Mouse (Mus musculus) stomach, postnatal 0 days (tissue): ENCODE measurements around the gene Nfs1. TPM values are rescaled to one million over a fixed set of nuclear protein-coding genes. Genes with fewer than 3 reads are reported as not detected.
A peak's percentile ranks its signal among the peaks of the same experiment; 100 is the strongest.
"Not testable (repeated sequence)": the region's sequence is repeated elsewhere in the genome, so short reads cannot be mapped to it uniquely, and the experiment has no call there.

Experiments used
- ATAC-seq: fragments of 200-750 bp; cut with Nextera tagmentation; 2 replicates; pipeline ENCODE4 v1.8.0; 2017; ENCODE audit not compliant: low FRiP score, low TSS enrichment
- DNase-seq: peaks from one replicate; pipeline ENCODE4 v3.0.0-alpha.2; 2016; ENCODE audit warnings: low spot score
- H3K27ac ChIP-seq: fragments of 300-500 bp; sonication (generic); replicated peaks from 2 replicates; pipeline ENCODE4 v1.5.1; 2014; ENCODE audit warnings: mild to moderate bottlenecking, control low read depth
- H3K27me3 ChIP-seq: fragments of 300-500 bp; sonication (generic); 2 replicates; pipeline ENCODE4 v1.6.1; 2014; ENCODE audit warnings: low read length; ENCODE audit not compliant: control insufficient read depth, insufficient read depth
- H3K36me3 ChIP-seq: fragments of 300-500 bp; sonication (generic); 2 replicates; pipeline ENCODE4 v1.6.1; 2014; ENCODE audit warnings: low read length, mixed read lengths; ENCODE audit not compliant: control insufficient read depth, insufficient read depth
- H3K4me1 ChIP-seq: fragments of 300-500 bp; sonication (generic); replicated peaks from 2 replicates; pipeline ENCODE4 v1.6.1; 2014; ENCODE audit warnings: antibody characterized with exemption; ENCODE audit not compliant: control insufficient read depth, insufficient read depth
- H3K4me2 ChIP-seq: fragments of 300-500 bp; sonication (generic); replicated peaks from 2 replicates; pipeline ENCODE4 v1.6.1; 2014; ENCODE audit warnings: low read depth, mild to moderate bottlenecking, control low read depth, moderate library complexity
- H3K4me3 ChIP-seq: fragments of 300-500 bp; sonication (generic); 2 replicates; pipeline ENCODE4 v1.5.1; 2014; ENCODE audit warnings: low read depth, low read length, control low read depth
- H3K9ac ChIP-seq: fragments of 300-500 bp; sonication (generic); 2 replicates; pipeline ENCODE4 v1.6.1; 2014; ENCODE audit warnings: mild to moderate bottlenecking, low read length, control low read depth, mixed read lengths
- H3K9me3 ChIP-seq: fragments of 300-500 bp; sonication (generic); 2 replicates; pipeline ENCODE4 v1.6.1; 2016; ENCODE audit warnings: low read length; ENCODE audit not compliant: control insufficient read depth
- CTCF ChIP-seq: IDR thresholded peaks from 2 replicates; pipeline ENCODE4 v1.5.1; 2016; ENCODE audit warnings: antibody characterized with exemption, low read depth, mild to moderate bottlenecking, moderate library complexity
- EP300 ChIP-seq: optimal IDR thresholded peaks from 2 replicates; pipeline ENCODE3; 2016; ENCODE audit warnings: antibody characterized with exemption
- WGBS: fragments of 180-500 bp; shearing (Covaris S2); extraction: QIAGEN DNeasy Blood & Tissue Kit; methylation state at CpG from one replicate; pipeline ENCODE4 v1.1.7; 2014; 5-methylcytosine and 5-hydroxymethylcytosine counted together
- polyA plus RNA-seq: library from polyadenylated mRNA; unstranded; fragments of >200 nt; fragmentation: Nextera tagmentation; extraction: Ambion mirVana; gene quantifications from 2 replicates; pipeline ENCODE4 v1.2.1, GENCODE M21; 2015

Gene Nfs1
- polyA plus RNA-seq, 1 experiment from 2014 or later, result 40.3 TPM

GRCm38 (mm10) chr2:156126992-156127391, 17.0 kb downstream of the Nfs1 start, which contains the start of gene Gm28036:
Gene Gm28036 (minus strand): TSS chr2:156127092.
- WGBS, result 93% methylated on average over 5 of the region's 5 CpGs
- no peaks in the 10 kb centered on the region for H3K27me3 ChIP-seq
- H3K4me1 ChIP-seq, result no peaks in the 10 kb centered on the region
- TF ChIP-seq EP300, result no peak
- no peak for TF ChIP-seq CTCF
- H3K9me3 ChIP-seq, result no peaks in the 10 kb centered on the region
- peaks cover 3% of the 10 kb centered on the region; the same call in 1 of the 2 replicates for H3K36me3 ChIP-seq
- H3K4me3 ChIP-seq, result no peak within 1 kb of the TSS
- DNase-seq (no peak), ATAC-seq (no peak)
- H3K4me2 ChIP-seq, result no peak within 1 kb of the TSS
- H3K9ac ChIP-seq, result no peak within 1 kb of the TSS
- no peak within 1 kb of the TSS for H3K27ac ChIP-seq

- ATAC-seq (no peak), DNase-seq (no peak)
- Histone ChIP-seq H3K4me3 (no peak overlapping the region), H3K27me3 (no peaks in the 10 kb centered on the region), H3K9ac (no peak overlapping the region), H3K9me3 (no peaks in the 10 kb centered on the region), H3K4me2 (no peak overlapping the region), H3K36me3 (no peaks in the 10 kb centered on the region), H3K27ac (no peak overlapping the region), H3K4me1 (no peaks in the 10 kb centered on the region)
- TF ChIP-seq CTCF (no peak), EP300 (no peak)
- WGBS, result 93% methylated on average over 5 of the region's 5 CpGs
These were observed 20.3 kb downstream of the Nfs1 start for GRCm38 (mm10) chr2:156123731-156124130.

- Histone ChIP-seq H3K27me3 (no peaks in the 10 kb centered on the region), H3K4me2 (no peak overlapping the region), H3K4me3 (no peak overlapping the region), H3K9ac (no peak overlapping the region), H3K4me1 (no peaks in the 10 kb centered on the region), H3K9me3 (no peaks in the 10 kb centered on the region), H3K27ac (no peak overlapping the region), H3K36me3 (no peaks in the 10 kb centered on the region)
- TF ChIP-seq CTCF (no peak), EP300 (no peak)
- no peak for ATAC-seq
- no peak for DNase-seq
These were observed 24.4 kb downstream of the Nfs1 start for GRCm38 (mm10) chr2:156119566-156119965.

- Histone ChIP-seq H3K4me2 (peak overlapping the region; percentile 66), H3K27ac (peak overlapping the region; percentile 95), H3K4me3 (peak overlapping the region; percentile 98), H3K9ac (peak overlapping the region; percentile 96)
- ATAC-seq, result peak; percentile 9; the same call in 1 of the 2 replicates
- DNase-seq, H3K36me3 ChIP-seq, H3K4me1 ChIP-seq, H3K27me3 ChIP-seq, H3K9me3 ChIP-seq: not testable (repeated sequence)
- WGBS, result 21% methylated on average over 5 of the region's 5 CpGs
These were observed 31.9 kb downstream of the Nfs1 start for GRCm38 (mm10) chr2:156112080-156112423.

GRCm38 (mm10) chr2:156111358-156112079, 32.5 kb downstream of the Nfs1 start, which contains the start of the genes Cpne1 and Rbm12:
Gene Cpne1 (minus strand): TSS chr2:156111965.
Gene Rbm12 (minus strand): TSS chr2:156111978.
- H3K4me3 ChIP-seq, result peak within 1 kb of the TSS; percentile 98
- TF ChIP-seq CTCF, result no peak
- H3K4me2 ChIP-seq, result peak within 1 kb of the TSS; percentile 66
- no peaks in the 10 kb centered on the region for H3K9me3 ChIP-seq
- DNase-seq, result peak; percentile 95
- no peaks in the 10 kb centered on the region for H3K27me3 ChIP-seq
- H3K9ac ChIP-seq, result peak within 1 kb of the TSS; percentile 96
- peak; percentile 92 for ATAC-seq
- H3K36me3 ChIP-seq, result no peaks in the 10 kb centered on the region
- no peaks in the 10 kb centered on the region for H3K4me1 ChIP-seq
- peak within 1 kb of the TSS; percentile 95 for H3K27ac ChIP-seq
- under 1% methylated on average over 70 of the region's 74 CpGs for WGBS

- Histone ChIP-seq H3K4me1 (no peaks in the 10 kb centered on the region), H3K27ac (peak overlapping the region; percentile 95), H3K36me3 (no peaks in the 10 kb centered on the region), H3K27me3 (no peaks in the 10 kb centered on the region), H3K9ac (peak overlapping the region; percentile 96), H3K4me2 (peak overlapping the region; percentile 66), H3K4me3 (peak overlapping the region; percentile 98), H3K9me3 (no peaks in the 10 kb centered on the region)
- TF ChIP-seq CTCF, result no peak
- no peak for TF ChIP-seq EP300
- under 1% methylated on average over 16 of the region's 16 CpGs for WGBS
- DNase-seq (peak; percentile 21), ATAC-seq (peak; percentile 54)
These were observed 33.2 kb downstream of the Nfs1 start for GRCm38 (mm10) chr2:156110627-156111357.
